Mouse (Mus musculus): ENCODE data around the gene Tcf20. TPM values are rescaled to one million over a fixed set of nuclear protein-coding genes. Genes with fewer than 3 reads are reported as not detected.

Tcf20 gene
- polyA plus RNA-seq, 1 experiment, result 48.7 TPM

DNA sequence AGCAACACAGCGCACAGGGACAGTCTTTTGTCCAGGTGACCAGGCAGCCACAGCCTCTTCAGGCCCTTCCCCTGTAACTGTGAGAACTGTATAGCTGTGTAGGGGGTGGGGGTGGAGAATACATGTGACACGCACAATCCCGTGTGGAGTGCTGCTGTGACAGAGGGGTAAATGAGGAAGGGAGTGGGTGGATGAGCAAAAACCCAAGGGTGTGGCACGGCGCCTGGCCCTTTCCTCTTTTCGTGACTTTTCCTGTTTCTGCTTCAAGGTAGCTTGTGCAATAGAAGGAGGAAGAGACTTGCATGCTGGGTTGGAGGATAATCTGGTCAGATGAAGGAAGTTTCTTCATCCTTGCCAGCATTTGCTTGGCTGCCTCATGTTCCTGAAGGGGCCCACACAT lies 21.9 kb upstream of the Tcf20 start:
- DNase-seq, result no peak
- peak overlapping the region; percentile 12; the same call in 1 of the 2 replicates for H3K27ac ChIP-seq (ENCODE audit: control insufficient read depth, insufficient read depth, low read length)

GRCm38 (mm10) chr15:83008761-83009423 lies 21.2 kb upstream of the Tcf20 start:
- Histone ChIP-seq H3K27ac (ENCODE audit: control insufficient read depth, insufficient read depth, low read length) (peak overlapping the region; percentile 12; the same call in 1 of the 2 replicates), H3K36me3 (ENCODE audit: control insufficient read depth, insufficient read depth, low read length) (no peaks in the 10 kb centered on the region), H3K27me3 (ENCODE audit: control insufficient read depth, insufficient read depth, low read length) (no peaks in the 10 kb centered on the region), H3K4me3 (ENCODE audit: control insufficient read depth, insufficient read depth, low read length) (no peak overlapping the region), H3K4me1 (replicated peaks; ENCODE audit: control insufficient read depth, insufficient read depth, low read length) (peaks cover 8% of the 10 kb centered on the region)
- TF ChIP-seq CTCF (IDR thresholded peaks at IDR 0.05; ENCODE audit: borderline replicate concordance, control insufficient read depth, extremely low read depth, insufficient read depth, low read length, poor library complexity), result no peak
- TF ChIP-seq POLR2A (IDR thresholded peaks at IDR 0.05; ENCODE audit: control insufficient read depth, extremely low read depth, insufficient read depth, low read length, poor library complexity), result no peak
- peak; percentile 55 for DNase-seq
- WGBS, result 18% methylated on average over 13 of the region's 13 CpGs

More for the DNA sequence above, 21.9 kb upstream of the Tcf20 start:
- whole genome bisulfite sequencing, result 48% methylated on average over 6 of the region's 6 CpGs
- H3K4me1 ChIP-seq (replicated peaks; ENCODE audit: control insufficient read depth, insufficient read depth, low read length), result peaks cover 8% of the 10 kb centered on the region
- H3K4me3 ChIP-seq (ENCODE audit: control insufficient read depth, insufficient read depth, low read length), result no peak overlapping the region
- no peaks in the 10 kb centered on the region for H3K27me3 ChIP-seq (ENCODE audit: control insufficient read depth, insufficient read depth, low read length)
- TF ChIP-seq CTCF (IDR thresholded peaks at IDR 0.05; ENCODE audit: borderline replicate concordance, control insufficient read depth, extremely low read depth, insufficient read depth, low read length, poor library complexity), result no peak
- no peak for TF ChIP-seq POLR2A (IDR thresholded peaks at IDR 0.05; ENCODE audit: control insufficient read depth, extremely low read depth, insufficient read depth, low read length, poor library complexity)
- no peaks in the 10 kb centered on the region for H3K36me3 ChIP-seq (ENCODE audit: control insufficient read depth, insufficient read depth, low read length)

DNA sequence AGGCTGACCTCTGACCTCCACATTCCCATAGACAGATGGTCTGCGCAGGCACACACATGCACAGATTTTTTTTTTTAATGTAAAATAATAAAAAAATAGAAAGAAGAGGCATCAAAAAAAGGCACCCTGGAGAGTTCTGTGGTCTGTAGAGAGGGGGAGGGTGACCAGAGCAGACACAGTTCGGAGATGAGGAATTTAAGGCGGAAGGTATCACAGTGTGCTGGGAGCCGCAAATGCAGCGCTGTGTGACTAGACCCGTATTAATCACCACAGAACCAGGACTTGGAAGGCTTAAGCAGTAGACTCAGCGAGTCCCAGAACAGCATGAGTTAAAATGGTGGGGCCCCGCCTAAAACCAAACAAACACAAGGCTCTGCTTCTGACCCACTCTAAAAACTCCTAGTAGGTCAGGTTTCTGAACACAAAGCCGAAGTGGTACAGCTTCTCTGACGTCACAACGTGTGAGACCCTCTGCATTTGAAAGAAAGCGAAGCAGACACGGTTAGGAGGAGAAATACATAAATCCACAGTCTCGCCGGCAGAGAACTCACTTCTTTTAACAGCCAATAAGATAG lies 19.8 kb upstream of the Tcf20 start:
- WGBS, result 96% methylated on average over 15 of the region's 15 CpGs

GRCm38 (mm10) chr15:83002665-83003548 lies 15.2 kb upstream of the Tcf20 start:
- H3K27ac ChIP-seq (ENCODE audit: control insufficient read depth, insufficient read depth, low read length), result no peak overlapping the region
- TF ChIP-seq POLR2A (IDR thresholded peaks at IDR 0.05; ENCODE audit: control insufficient read depth, extremely low read depth, insufficient read depth, low read length, poor library complexity) (no peak), CTCF (IDR thresholded peaks at IDR 0.05; ENCODE audit: borderline replicate concordance, control insufficient read depth, extremely low read depth, insufficient read depth, low read length, poor library complexity) (no peak)
- H3K27me3 ChIP-seq (ENCODE audit: control insufficient read depth, insufficient read depth, low read length), result no peaks in the 10 kb centered on the region
- 0 out of 2 replicates have a peak, but pooled peaks cover 5% of the 10 kb centered on the region for H3K4me1 ChIP-seq (replicated peaks; ENCODE audit: control insufficient read depth, insufficient read depth, low read length)
- WGBS, result 90% methylated on average over 12 of the region's 12 CpGs
- H3K4me3 ChIP-seq (ENCODE audit: control insufficient read depth, insufficient read depth, low read length), result no peak overlapping the region
- no peak for DNase-seq
- no peaks in the 10 kb centered on the region for H3K36me3 ChIP-seq (ENCODE audit: control insufficient read depth, insufficient read depth, low read length)

More for the DNA sequence above, 19.8 kb upstream of the Tcf20 start:
- Histone ChIP-seq H3K4me3 (ENCODE audit: control insufficient read depth, insufficient read depth, low read length) (no peak overlapping the region), H3K36me3 (ENCODE audit: control insufficient read depth, insufficient read depth, low read length) (no peaks in the 10 kb centered on the region), H3K27me3 (ENCODE audit: control insufficient read depth, insufficient read depth, low read length) (no peaks in the 10 kb centered on the region), H3K4me1 (replicated peaks; ENCODE audit: control insufficient read depth, insufficient read depth, low read length) (peaks cover 8% of the 10 kb centered on the region), H3K27ac (ENCODE audit: control insufficient read depth, insufficient read depth, low read length) (no peak overlapping the region)
- DNase-seq, result no peak
- TF ChIP-seq POLR2A (IDR thresholded peaks at IDR 0.05; ENCODE audit: control insufficient read depth, extremely low read depth, insufficient read depth, low read length, poor library complexity) (no peak), CTCF (IDR thresholded peaks at IDR 0.05; ENCODE audit: borderline replicate concordance, control insufficient read depth, extremely low read depth, insufficient read depth, low read length, poor library complexity) (no peak)

DNA sequence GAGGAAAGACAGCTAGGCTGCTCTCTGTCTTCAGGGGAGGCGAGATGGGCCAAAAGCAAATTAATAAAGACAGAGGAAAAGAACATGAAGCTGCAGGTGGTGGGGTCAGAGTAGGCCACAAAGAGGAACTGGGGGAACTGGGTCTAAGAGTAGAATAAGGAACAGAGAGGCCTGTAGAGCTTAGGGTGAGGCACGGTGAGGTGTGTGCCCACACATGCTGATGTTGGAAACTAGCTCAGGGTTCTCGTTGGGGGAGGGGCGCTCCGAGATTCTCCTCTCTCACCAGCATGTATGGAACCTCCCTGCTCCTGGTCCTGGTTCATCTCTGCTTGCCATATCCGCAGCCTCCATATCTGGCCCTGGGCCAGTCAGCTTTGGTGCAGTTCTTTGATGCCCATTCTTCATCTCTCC lies 11.1 kb upstream of the Tcf20 start:
- Histone ChIP-seq H3K36me3 (ENCODE audit: control insufficient read depth, insufficient read depth, low read length) (no peaks in the 10 kb centered on the region), H3K27me3 (ENCODE audit: control insufficient read depth, insufficient read depth, low read length) (no peaks in the 10 kb centered on the region), H3K4me3 (ENCODE audit: control insufficient read depth, insufficient read depth, low read length) (no peak overlapping the region), H3K27ac (ENCODE audit: control insufficient read depth, insufficient read depth, low read length) (no peak overlapping the region), H3K4me1 (replicated peaks; ENCODE audit: control insufficient read depth, insufficient read depth, low read length) (peaks cover 5% of the 10 kb centered on the region; the same call in 1 of the 2 replicates)
- TF ChIP-seq CTCF (IDR thresholded peaks at IDR 0.05; ENCODE audit: borderline replicate concordance, control insufficient read depth, extremely low read depth, insufficient read depth, low read length, poor library complexity) (no peak), POLR2A (IDR thresholded peaks at IDR 0.05; ENCODE audit: control insufficient read depth, extremely low read depth, insufficient read depth, low read length, poor library complexity) (no peak)
- 36% methylated on average over 6 of the region's 6 CpGs for WGBS
- DNase-seq, result no peak

DNA sequence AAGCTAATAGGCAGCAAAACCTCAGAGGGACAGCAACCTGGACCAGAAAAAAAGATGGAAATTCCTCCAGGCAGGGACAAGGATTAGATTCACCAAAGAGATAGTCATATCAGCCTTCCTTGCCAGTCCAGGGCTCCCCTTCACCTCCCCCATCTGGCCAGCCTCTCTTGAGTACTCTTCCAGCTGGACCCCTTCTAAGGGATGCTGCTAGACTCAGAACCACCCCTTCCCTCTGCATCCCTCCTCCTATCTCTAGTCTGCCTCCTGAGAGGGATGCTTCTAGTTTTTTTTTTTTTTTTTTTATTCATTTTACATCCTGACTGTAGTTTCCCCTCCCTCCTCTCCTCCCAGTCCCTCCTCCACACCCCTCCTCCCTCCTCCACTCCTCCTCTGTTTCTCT lies 8.8 kb upstream of the Tcf20 start:
- Histone ChIP-seq H3K4me1 (replicated peaks; ENCODE audit: control insufficient read depth, insufficient read depth, low read length) (peaks cover 25% of the 10 kb centered on the region), H3K27me3 (ENCODE audit: control insufficient read depth, insufficient read depth, low read length) (no peaks in the 10 kb centered on the region), H3K36me3 (ENCODE audit: control insufficient read depth, insufficient read depth, low read length) (no peaks in the 10 kb centered on the region), H3K4me3 (ENCODE audit: control insufficient read depth, insufficient read depth, low read length) (no peak overlapping the region), H3K27ac (ENCODE audit: control insufficient read depth, insufficient read depth, low read length) (no peak overlapping the region)
- TF ChIP-seq CTCF (IDR thresholded peaks at IDR 0.05; ENCODE audit: borderline replicate concordance, control insufficient read depth, extremely low read depth, insufficient read depth, low read length, poor library complexity) (no peak), POLR2A (IDR thresholded peaks at IDR 0.05; ENCODE audit: control insufficient read depth, extremely low read depth, insufficient read depth, low read length, poor library complexity) (no peak)
- no peak for DNase-seq
